Mouse (Mus musculus): Measurements from ENCODE around the gene Hdac6. TPM values are rescaled to one million over a fixed set of nuclear protein-coding genes. Genes with fewer than 3 reads are reported as not detected.

Hdac6 gene
- total and polyA plus RNA-seq, 3 experiments: 7.9 to 14.8 (median 9.6) TPM

GRCm38 (mm10) chrX:7958868-7959267, 11.2 kb upstream of the Hdac6 start:
- intact Hi-C loops (cut with DNase I): no loop called here
- Histone ChIP-seq H3K27me3 (ENCODE audit: control insufficient read depth, insufficient read depth, low read length) (no peaks in the 10 kb centered on the region), H3K9ac (ENCODE audit: low read depth, low read length) (no peak overlapping the region), H3K36me3 (ENCODE audit: control insufficient read depth, insufficient read depth, low read length) (no peaks in the 10 kb centered on the region), H3K79me2 (replicated peaks; ENCODE audit: control insufficient read depth, insufficient read depth, low read length) (no peaks in the 10 kb centered on the region), H3K4me3 (no peak overlapping the region), H3K27ac (no peak overlapping the region), H3K4me1 (ENCODE audit: control insufficient read depth, insufficient read depth, low read length) (no peaks in the 10 kb centered on the region)
- no peak for DNase-seq
- TF ChIP-seq EP300 (IDR thresholded peaks at IDR 0.05; ENCODE audit: insufficient read depth, low read depth, low read length) (no peak), CTCF (IDR thresholded peaks at IDR 0.05) (no peak), POLR2A (IDR thresholded peaks at IDR 0.05; ENCODE audit: insufficient read depth, low read depth, low read length) (no peak)
- 88% methylated on average over 9 of the region's 9 CpGs for WGBS

- intact Hi-C loops (cut with DNase I): no loop called here
- H3K27ac ChIP-seq: no peak overlapping the region
- TF ChIP-seq POLR2A (IDR thresholded peaks at IDR 0.05; ENCODE audit: insufficient read depth, low read depth, low read length): no peak
- no peak for TF ChIP-seq EP300 (IDR thresholded peaks at IDR 0.05; ENCODE audit: insufficient read depth, low read depth, low read length)
- TF ChIP-seq CTCF (IDR thresholded peaks at IDR 0.05): no peak
- DNase-seq: no peak
- H3K4me1 ChIP-seq (ENCODE audit: control insufficient read depth, insufficient read depth, low read length): no peaks in the 10 kb centered on the region
- H3K27me3 ChIP-seq (ENCODE audit: control insufficient read depth, insufficient read depth, low read length): no peaks in the 10 kb centered on the region
- no peaks in the 10 kb centered on the region for H3K79me2 ChIP-seq (replicated peaks; ENCODE audit: control insufficient read depth, insufficient read depth, low read length)
- no peak overlapping the region for H3K4me3 ChIP-seq
- no peaks in the 10 kb centered on the region for H3K36me3 ChIP-seq (ENCODE audit: control insufficient read depth, insufficient read depth, low read length)
- 68% methylated on average over 7 of the region's 7 CpGs for WGBS
- no peak overlapping the region for H3K9ac ChIP-seq (ENCODE audit: low read depth, low read length)
Observed at GRCm38 (mm10) chrX:7950091-7950490, 2.4 kb upstream of the Hdac6 start.

- TF ChIP-seq EP300 (IDR thresholded peaks at IDR 0.05; ENCODE audit: insufficient read depth, low read depth, low read length) (no peak), POLR2A (IDR thresholded peaks at IDR 0.05; ENCODE audit: insufficient read depth, low read depth, low read length) (peak; percentile 41; the same call in 1 of the 2 replicates), CTCF (IDR thresholded peaks at IDR 0.05) (no peak)
- Histone ChIP-seq H3K36me3 (ENCODE audit: control insufficient read depth, insufficient read depth, low read length) (no peaks in the 10 kb centered on the region), H3K27me3 (ENCODE audit: control insufficient read depth, insufficient read depth, low read length) (no peaks in the 10 kb centered on the region), H3K79me2 (replicated peaks; ENCODE audit: control insufficient read depth, insufficient read depth, low read length) (no peaks in the 10 kb centered on the region), H3K27ac (peak overlapping the region; percentile 55), H3K4me1 (ENCODE audit: control insufficient read depth, insufficient read depth, low read length) (no peaks in the 10 kb centered on the region), H3K9ac (ENCODE audit: low read depth, low read length) (peak overlapping the region; percentile 13), H3K4me3 (peak overlapping the region; percentile 19; the same call in 1 of the 2 replicates)
- 15% methylated on average over 38 of the region's 38 CpGs for WGBS
- DNase-seq: peak; percentile 91 to 95
- intact Hi-C loops (cut with DNase I): loop anchor here (5.0 kb wide), 1 partner anchor 96 kb away; no protein-coding TSS in a partner anchor
Observed at GRCm38 (mm10) chrX:7947900-7948492, 307 bp upstream of the Hdac6 start.

- DNase-seq: no peak
- Histone ChIP-seq H3K9ac (ENCODE audit: low read depth, low read length) (no peak overlapping the region), H3K27ac (no peak overlapping the region), H3K36me3 (ENCODE audit: control insufficient read depth, insufficient read depth, low read length) (no peaks in the 10 kb centered on the region), H3K79me2 (replicated peaks; ENCODE audit: control insufficient read depth, insufficient read depth, low read length) (no peaks in the 10 kb centered on the region), H3K27me3 (ENCODE audit: control insufficient read depth, insufficient read depth, low read length) (no peaks in the 10 kb centered on the region), H3K4me3 (no peak overlapping the region), H3K4me1 (ENCODE audit: control insufficient read depth, insufficient read depth, low read length) (no peaks in the 10 kb centered on the region)
- intact Hi-C loops (cut with DNase I): loop anchor here (5.0 kb wide), 1 partner anchor 93 kb away; no protein-coding TSS in a partner anchor
- 85% methylated on average over 8 of the region's 8 CpGs for WGBS
- TF ChIP-seq POLR2A (IDR thresholded peaks at IDR 0.05; ENCODE audit: insufficient read depth, low read depth, low read length) (no peak), CTCF (IDR thresholded peaks at IDR 0.05) (no peak), EP300 (IDR thresholded peaks at IDR 0.05; ENCODE audit: insufficient read depth, low read depth, low read length) (no peak)
Observed at GRCm38 (mm10) chrX:7945618-7946017, 2.1 kb downstream of the Hdac6 start.

GRCm38 (mm10) chrX:7937667-7938066, 10.0 kb downstream of the Hdac6 start:
- Histone ChIP-seq H3K27ac (no peak overlapping the region), H3K9ac (ENCODE audit: low read depth, low read length) (no peak overlapping the region), H3K36me3 (ENCODE audit: control insufficient read depth, insufficient read depth, low read length) (no peaks in the 10 kb centered on the region), H3K4me1 (ENCODE audit: control insufficient read depth, insufficient read depth, low read length) (no peaks in the 10 kb centered on the region), H3K79me2 (replicated peaks; ENCODE audit: control insufficient read depth, insufficient read depth, low read length) (no peaks in the 10 kb centered on the region), H3K4me3 (no peak overlapping the region), H3K27me3 (ENCODE audit: control insufficient read depth, insufficient read depth, low read length) (no peaks in the 10 kb centered on the region)
- WGBS: 93% methylated on average over 6 of the region's 6 CpGs
- no peak for DNase-seq
- TF ChIP-seq POLR2A (IDR thresholded peaks at IDR 0.05; ENCODE audit: insufficient read depth, low read depth, low read length) (no peak), CTCF (IDR thresholded peaks at IDR 0.05) (no peak)
- intact Hi-C loops (cut with DNase I): no loop called here

GRCm38 (mm10) chrX:7936874-7937273, 10.8 kb downstream of the Hdac6 start:
- H3K4me3 ChIP-seq: no peak overlapping the region
- no peak for DNase-seq
- 54% methylated on average over 11 of the region's 11 CpGs for WGBS
- H3K27ac ChIP-seq: no peak overlapping the region
- intact Hi-C loops (cut with DNase I): no loop called here
- no peak for TF ChIP-seq POLR2A (IDR thresholded peaks at IDR 0.05; ENCODE audit: insufficient read depth, low read depth, low read length)
- TF ChIP-seq CTCF (IDR thresholded peaks at IDR 0.05): no peak
- no peak for TF ChIP-seq EP300 (IDR thresholded peaks at IDR 0.05; ENCODE audit: insufficient read depth, low read depth, low read length)
- no peak overlapping the region for H3K9ac ChIP-seq (ENCODE audit: low read depth, low read length)
- no peaks in the 10 kb centered on the region for H3K27me3 ChIP-seq (ENCODE audit: control insufficient read depth, insufficient read depth, low read length)
- H3K36me3 ChIP-seq (ENCODE audit: control insufficient read depth, insufficient read depth, low read length): no peaks in the 10 kb centered on the region
- H3K79me2 ChIP-seq (replicated peaks; ENCODE audit: control insufficient read depth, insufficient read depth, low read length): no peaks in the 10 kb centered on the region
- no peaks in the 10 kb centered on the region for H3K4me1 ChIP-seq (ENCODE audit: control insufficient read depth, insufficient read depth, low read length)
